Mouse (Mus musculus) midbrain, embryonic 12.5 days (tissue): ENCODE measurements around the gene Olfr782. TPM values are rescaled to one million over a fixed set of nuclear protein-coding genes. Genes with fewer than 3 reads are reported as not detected.
"Not testable (repeated sequence)": the region's sequence is repeated elsewhere in the genome, so short reads cannot be mapped to it uniquely, and the experiment has no call there.

ENCODE experiments used
- ATAC-seq: fragments of 200-750 bp; cut with Nextera tagmentation; 2 replicates; pipeline ENCODE4 v1.8.0; 2017; ENCODE audit warnings: low read depth, moderate TSS enrichment, moderate library complexity; ENCODE audit not compliant: low FRiP score
- H3K27ac ChIP-seq: fragments of 300-500 bp; sonication (generic); replicated peaks from 2 replicates; pipeline ENCODE4 v1.5.1; 2016; ENCODE audit warnings: mild to moderate bottlenecking
- H3K27me3 ChIP-seq: fragments of 300-500 bp; sonication (generic); 2 replicates; pipeline ENCODE4 v1.6.1; 2016; ENCODE audit warnings: mild to moderate bottlenecking
- H3K36me3 ChIP-seq: fragments of 300-500 bp; sonication (generic); 2 replicates; pipeline ENCODE4 v1.6.1; 2016
- H3K4me1 ChIP-seq: fragments of 300-500 bp; sonication (generic); 2 replicates; pipeline ENCODE4 v1.6.1; 2016
- H3K4me2 ChIP-seq: fragments of 300-500 bp; sonication (generic); replicated peaks from 2 replicates; pipeline ENCODE4 v1.6.1; 2016; ENCODE audit warnings: mild to moderate bottlenecking, moderate library complexity
- H3K4me3 ChIP-seq: fragments of 300-500 bp; sonication (generic); 2 replicates; pipeline ENCODE4 v1.5.1; 2016; ENCODE audit warnings: mild to moderate bottlenecking
- H3K9ac ChIP-seq: fragments of 300-500 bp; sonication (generic); replicated peaks from 2 replicates; pipeline ENCODE4 v1.6.1; 2016; ENCODE audit warnings: mild to moderate bottlenecking, moderate library complexity
- H3K9me3 ChIP-seq: fragments of 300-500 bp; sonication (generic); 2 replicates; pipeline ENCODE4 v1.6.1; 2016; ENCODE audit warnings: mild to moderate bottlenecking
- WGBS: fragments of 180-500 bp; shearing (Covaris S2); methylation state at CpG from one replicate; pipeline ENCODE4 v1.1.7; 2016; 5-methylcytosine and 5-hydroxymethylcytosine counted together
- polyA plus RNA-seq: library from polyadenylated mRNA; unstranded; fragments of >200 nt; fragmentation: Nextera tagmentation; extraction: Ambion mirVana; gene quantifications from 2 replicates; pipeline ENCODE4 v1.2.1, GENCODE M21; 2016

Olfr782 gene
- not detected in 2 replicates for polyA plus RNA-seq

DNA sequence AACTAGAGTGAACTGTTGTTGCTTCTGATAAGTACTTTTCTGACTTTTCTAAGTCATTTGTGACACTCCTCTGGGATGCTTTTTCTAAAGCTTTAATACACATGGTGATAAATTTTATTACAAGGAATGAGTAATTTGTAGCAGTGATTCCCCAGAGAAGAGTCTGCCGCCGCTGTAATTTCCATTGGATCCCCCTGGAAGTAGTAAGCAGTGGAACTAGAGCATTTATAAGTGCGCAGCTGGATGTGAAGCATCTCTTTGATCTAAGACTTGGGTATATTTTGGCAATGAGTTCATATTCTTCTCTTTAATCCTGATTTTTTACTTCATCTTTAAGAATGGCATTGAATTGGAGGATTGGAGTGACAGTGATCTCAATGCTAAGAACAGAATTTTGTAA, at the start of gene Olfr782:
Gene Olfr782, plus strand, starts transcription at position 301 of the 400 bp plus-strand sequence.
- WGBS: 96% methylated on average over 3 of the region's 3 CpGs
- H3K9ac ChIP-seq: no peak within 1 kb of the TSS
- H3K4me2 ChIP-seq: no peak within 1 kb of the TSS
- no peak within 1 kb of the TSS for H3K27ac ChIP-seq
- no peak within 1 kb of the TSS for H3K4me3 ChIP-seq
- no peaks in the 10 kb centered on the region for H3K27me3 ChIP-seq
- no peaks in the 10 kb centered on the region for H3K4me1 ChIP-seq
- H3K36me3 ChIP-seq: no peaks in the 10 kb centered on the region
- no peak for ATAC-seq
- no peaks in the 10 kb centered on the region for H3K9me3 ChIP-seq

DNA sequence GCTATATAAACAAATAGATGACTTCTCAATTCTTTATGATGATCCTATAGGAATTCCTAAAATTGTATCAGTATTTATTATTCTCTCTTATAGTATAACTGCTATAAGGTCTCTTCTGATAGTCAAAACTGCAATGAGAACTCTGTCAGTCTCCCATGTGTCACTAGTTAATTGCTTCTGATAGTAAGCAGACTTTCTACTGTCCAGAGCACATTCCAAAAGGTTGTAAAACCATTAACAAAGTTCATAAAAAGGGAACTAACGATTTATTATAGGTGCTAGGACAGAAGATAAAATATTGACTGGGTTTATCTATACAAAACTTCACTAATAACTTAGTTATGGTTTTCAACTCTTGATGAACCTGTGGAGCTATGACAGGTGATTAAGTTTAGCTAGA, 35.7 kb upstream of the Olfr782 start:
- H3K4me1 ChIP-seq, H3K4me2 ChIP-seq, H3K36me3 ChIP-seq, H3K9ac ChIP-seq, H3K4me3 ChIP-seq, H3K27ac ChIP-seq, H3K9me3 ChIP-seq, H3K27me3 ChIP-seq, ATAC-seq: not testable (repeated sequence)
- WGBS: 74% methylated on average over 1 of the region's 1 CpGs

DNA sequence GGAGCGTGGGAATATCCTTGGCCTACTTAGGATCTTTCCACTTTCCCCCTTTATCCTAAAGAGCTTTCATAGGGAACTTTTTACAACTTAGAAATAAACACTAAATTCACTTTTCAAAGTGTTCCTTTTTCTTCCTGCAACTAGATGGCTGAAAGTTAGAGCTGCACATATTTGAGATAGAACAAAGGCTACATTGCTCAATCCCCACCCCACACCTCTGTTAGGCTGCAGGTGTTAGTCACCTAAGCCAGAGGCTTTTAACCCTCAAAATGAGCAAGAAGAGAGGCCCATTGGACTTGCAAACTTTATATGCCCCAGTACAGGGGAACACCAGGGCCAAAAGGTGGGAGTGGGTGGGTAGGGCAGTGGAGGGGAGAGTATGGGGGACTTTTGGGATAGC, 35.1 kb upstream of the Olfr782 start:
- H3K9ac ChIP-seq, H3K27ac ChIP-seq, H3K27me3 ChIP-seq, H3K9me3 ChIP-seq, H3K36me3 ChIP-seq, H3K4me1 ChIP-seq, H3K4me3 ChIP-seq, ATAC-seq, H3K4me2 ChIP-seq: not testable (repeated sequence)
- no CpG with 5 or more reads among the region's 1 CpGs for WGBS

DNA sequence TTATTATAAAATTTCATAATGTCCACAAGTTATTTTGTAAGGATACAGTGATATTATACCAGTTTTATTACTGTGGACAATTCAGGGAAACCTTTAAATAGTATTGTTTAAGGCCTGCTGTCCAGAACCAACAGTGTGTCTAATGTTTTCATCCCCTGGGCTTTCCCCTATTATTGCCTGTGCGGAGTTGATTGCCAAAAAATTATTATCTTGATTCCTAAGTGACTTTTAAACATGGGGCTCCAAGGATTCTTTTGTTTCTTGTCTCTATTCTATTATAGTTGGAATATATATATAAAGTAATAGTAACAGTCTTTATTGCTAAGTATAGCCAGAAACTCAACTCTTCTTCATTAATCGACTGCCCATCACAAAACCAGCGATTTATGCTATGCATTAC, 30.8 kb upstream of the Olfr782 start, which contains the start of gene Olfr780:
Gene Olfr780, plus strand, starts transcription at position 301 of the 400 bp plus-strand sequence.
- no peaks in the 10 kb centered on the region for H3K9me3 ChIP-seq
- ATAC-seq: no peak
- H3K4me3 ChIP-seq: no peak within 1 kb of the TSS
- H3K27me3 ChIP-seq: no peaks in the 10 kb centered on the region
- no peak within 1 kb of the TSS for H3K4me2 ChIP-seq
- H3K4me1 ChIP-seq: no peaks in the 10 kb centered on the region
- 92% methylated on average over 3 of the region's 3 CpGs for WGBS
- no peaks in the 10 kb centered on the region for H3K36me3 ChIP-seq
- H3K9ac ChIP-seq: no peak within 1 kb of the TSS
- H3K27ac ChIP-seq: no peak within 1 kb of the TSS

DNA sequence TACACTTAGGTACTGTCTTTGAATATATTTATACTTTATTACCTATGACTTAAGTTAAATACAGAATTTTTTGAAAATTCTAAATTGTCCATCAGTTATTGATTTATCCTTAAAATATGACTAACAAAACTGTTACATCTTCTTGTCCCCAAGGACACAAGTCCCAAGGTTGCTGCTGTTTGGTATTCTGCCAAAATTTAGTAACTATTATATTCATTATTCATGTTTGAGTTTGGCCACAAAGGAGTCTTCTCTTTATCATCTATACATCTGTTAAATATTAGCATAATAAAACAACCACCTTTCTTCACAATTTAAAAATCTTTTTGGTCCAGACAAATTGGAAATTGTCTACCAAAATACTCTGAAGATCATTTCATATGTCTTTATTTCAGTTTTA, 20.1 kb upstream of the Olfr782 start, which contains the start of gene Olfr781:
Gene Olfr781, plus strand, starts transcription at position 301 of the 400 bp plus-strand sequence.
- no peaks in the 10 kb centered on the region for H3K36me3 ChIP-seq
- no peak within 1 kb of the TSS for H3K27ac ChIP-seq
- H3K4me3 ChIP-seq: no peak within 1 kb of the TSS
- no peaks in the 10 kb centered on the region for H3K9me3 ChIP-seq
- no peak for ATAC-seq
- H3K27me3 ChIP-seq: no peaks in the 10 kb centered on the region
- no peak within 1 kb of the TSS for H3K4me2 ChIP-seq
- no peaks in the 10 kb centered on the region for H3K4me1 ChIP-seq
- H3K9ac ChIP-seq: no peak within 1 kb of the TSS

DNA sequence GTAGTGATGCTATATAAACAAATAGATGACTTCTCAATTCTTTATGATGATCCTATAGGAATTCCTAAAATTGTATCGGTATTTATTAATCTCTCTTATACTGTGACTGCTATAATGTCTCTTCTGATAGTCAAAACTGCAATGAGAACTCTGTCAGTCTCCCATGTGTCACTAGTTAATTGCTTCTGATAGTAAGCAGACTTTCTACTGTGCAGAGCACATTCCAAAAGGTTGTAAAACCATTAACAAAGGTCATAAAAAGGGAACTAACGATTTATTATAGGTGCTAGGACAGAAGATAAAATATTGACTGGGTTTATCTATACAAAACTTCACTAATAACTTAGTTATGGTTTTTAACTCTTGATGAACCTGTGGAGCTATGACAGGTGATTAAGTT, 3.8 kb downstream of the Olfr782 start:
- not testable (repeated sequence) for H3K9me3 ChIP-seq, H3K27ac ChIP-seq, ATAC-seq, H3K4me1 ChIP-seq, H3K4me3 ChIP-seq, H3K4me2 ChIP-seq, H3K36me3 ChIP-seq, H3K9ac ChIP-seq, H3K27me3 ChIP-seq
- WGBS: 73% methylated on average over 2 of the region's 2 CpGs

DNA sequence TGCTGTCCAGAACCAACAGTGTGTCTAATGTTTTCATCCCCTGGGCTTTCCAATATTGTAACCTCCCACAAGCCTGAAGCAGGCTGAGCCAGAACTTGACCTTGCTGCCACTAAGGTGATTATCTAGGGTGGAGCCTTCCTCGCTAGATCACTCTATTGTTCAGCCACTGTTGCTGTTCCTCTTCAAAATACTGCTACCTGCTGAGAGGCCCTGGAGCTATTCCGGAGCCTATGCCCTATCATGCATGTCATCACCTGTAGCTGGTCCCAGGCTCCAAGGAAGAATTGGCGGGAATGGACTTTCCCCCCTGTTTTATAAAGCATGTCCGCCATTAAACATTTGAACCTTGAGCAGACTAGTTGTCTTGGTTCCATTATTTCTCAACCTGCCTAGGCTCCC, 7.8 kb downstream of the Olfr782 start:
- H3K4me1 ChIP-seq, H3K9ac ChIP-seq, H3K27ac ChIP-seq, H3K4me2 ChIP-seq, ATAC-seq, H3K27me3 ChIP-seq, H3K4me3 ChIP-seq, H3K36me3 ChIP-seq, H3K9me3 ChIP-seq: not testable (repeated sequence)
- 82% methylated on average over 4 of the region's 4 CpGs for WGBS

DNA sequence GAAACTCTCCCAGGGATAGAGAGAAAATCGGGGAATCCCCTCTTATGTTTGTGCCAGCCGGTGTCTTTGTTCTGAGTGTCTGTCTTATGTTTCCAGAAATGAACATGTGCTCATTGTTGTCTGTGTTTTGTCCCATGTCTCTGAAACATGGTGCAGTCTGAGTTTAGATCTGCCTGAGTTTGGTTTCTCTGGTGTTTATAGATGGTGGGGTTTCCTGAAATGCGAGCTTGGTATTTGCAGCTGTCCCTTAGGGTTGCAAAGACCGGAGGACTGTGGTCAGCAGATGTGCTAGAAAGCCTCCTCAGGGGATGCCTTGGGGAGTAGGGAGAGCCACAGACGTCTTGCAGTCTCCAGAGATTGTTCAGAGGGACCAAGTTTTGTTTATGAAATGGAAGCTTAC, 8.7 kb downstream of the Olfr782 start:
- no peak overlapping the region for H3K9ac ChIP-seq
- H3K4me1 ChIP-seq: no peaks in the 10 kb centered on the region
- H3K27ac ChIP-seq: no peak overlapping the region
- no peaks in the 10 kb centered on the region for H3K27me3 ChIP-seq
- ATAC-seq: no peak
- no peaks in the 10 kb centered on the region for H3K9me3 ChIP-seq
- no peak overlapping the region for H3K4me3 ChIP-seq
- H3K4me2 ChIP-seq: no peak overlapping the region
- no peaks in the 10 kb centered on the region for H3K36me3 ChIP-seq
- 80% methylated on average over 5 of the region's 5 CpGs for WGBS

DNA sequence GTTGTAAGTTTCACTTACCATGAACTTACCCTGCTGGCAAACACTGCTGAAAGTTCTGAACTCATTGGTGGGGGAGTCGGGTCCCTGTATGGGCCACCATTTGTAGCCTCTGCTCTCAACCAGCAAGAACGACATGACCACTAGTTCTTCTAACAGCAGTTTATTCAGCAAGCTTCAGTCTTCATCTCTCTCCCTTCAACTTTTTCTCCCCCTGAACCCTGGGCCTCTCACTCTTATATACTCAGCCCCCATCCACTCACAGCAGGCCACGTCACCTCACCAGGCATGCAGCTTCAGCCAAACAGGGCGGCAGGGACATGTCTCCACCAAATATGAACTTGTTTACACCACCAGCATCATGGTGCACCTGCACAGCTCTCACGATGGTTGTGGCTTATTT, 25.4 kb downstream of the Olfr782 start:
- not testable (repeated sequence) for H3K9me3 ChIP-seq, H3K9ac ChIP-seq, H3K36me3 ChIP-seq, H3K27me3 ChIP-seq, H3K4me2 ChIP-seq, H3K4me1 ChIP-seq, ATAC-seq, H3K27ac ChIP-seq, H3K4me3 ChIP-seq
- WGBS: 91% methylated on average over 5 of the region's 5 CpGs

DNA sequence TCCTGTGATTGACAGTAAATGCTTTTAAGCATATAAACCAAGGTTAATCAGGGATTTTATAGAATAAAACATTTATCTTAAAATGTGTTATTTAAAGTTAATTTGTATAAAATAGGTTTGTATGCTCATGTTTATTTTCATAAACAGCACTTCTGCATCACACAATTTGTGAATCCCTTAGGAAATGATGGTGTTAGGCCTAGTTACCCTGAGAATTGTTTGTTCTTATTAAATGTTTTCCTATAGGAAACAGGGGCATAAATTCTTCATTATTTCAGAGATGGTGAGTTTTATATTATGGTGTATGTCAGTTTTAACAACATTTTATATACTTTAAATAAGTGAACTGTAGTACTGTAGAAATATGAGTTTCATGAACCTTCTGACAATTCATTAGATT, 35.1 kb downstream of the Olfr782 start, which contains the start of gene Olfr784:
Gene Olfr784, plus strand, starts transcription at position 301 of the 400 bp plus-strand sequence.
- Histone ChIP-seq H3K27me3 (no peaks in the 10 kb centered on the region), H3K9me3 (no peaks in the 10 kb centered on the region), H3K4me3 (no peak within 1 kb of the TSS), H3K27ac (no peak within 1 kb of the TSS), H3K36me3 (no peaks in the 10 kb centered on the region), H3K4me1 (no peaks in the 10 kb centered on the region), H3K4me2 (no peak within 1 kb of the TSS), H3K9ac (no peak within 1 kb of the TSS)
- no peak for ATAC-seq

DNA sequence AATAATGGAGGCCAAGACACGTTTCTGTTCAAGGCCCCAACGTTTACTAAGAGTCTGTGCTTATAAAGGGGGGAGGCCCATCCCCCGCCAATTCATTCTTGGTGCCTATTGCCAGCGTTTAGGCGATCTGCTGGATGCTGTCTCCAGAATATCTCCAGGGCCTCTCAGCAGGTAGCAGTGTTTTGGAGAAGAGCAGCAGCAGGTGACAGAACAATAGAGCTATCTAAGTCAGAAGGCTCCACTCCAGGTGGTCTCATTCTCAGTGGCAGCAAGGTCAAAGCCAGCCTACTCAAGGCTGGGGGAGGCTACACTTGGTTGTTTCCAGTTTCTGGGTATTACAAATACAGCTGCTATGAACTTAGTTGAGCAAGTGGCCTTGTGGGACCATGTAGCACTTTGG, 52.2 kb downstream of the Olfr782 start:
- Histone ChIP-seq H3K27me3 (no peaks in the 10 kb centered on the region), H3K36me3 (no peaks in the 10 kb centered on the region), H3K4me1 (no peaks in the 10 kb centered on the region), H3K4me3 (no peak overlapping the region), H3K9me3 (no peaks in the 10 kb centered on the region), H3K4me2 (no peak overlapping the region), H3K9ac (no peak overlapping the region), H3K27ac (no peak overlapping the region)
- ATAC-seq: no peak
- 41% methylated on average over 5 of the region's 5 CpGs for WGBS
